Mouse (Mus musculus): ENCODE results near the gene F830045P16Rik.

The F830045P16Rik gene

GRCm38 (mm10) chr2:129529297-129530209 is 6.8 kb downstream of the F830045P16Rik start:
- Histone ChIP-seq H3K4me3 (replicated peaks; ENCODE audit: low read length) (no peak overlapping the region), H3K4me1 (replicated peaks; ENCODE audit: low read depth, low read length) (no peaks in the 10 kb centered on the region), H3K9me3 (ENCODE audit: low read length) (peaks cover 37% of the 10 kb centered on the region), H3K27me3 (ENCODE audit: insufficient read depth, low read length) (no peaks in the 10 kb centered on the region), H3K36me3 (ENCODE audit: insufficient read depth, low read length) (no peaks in the 10 kb centered on the region; the same call in 1 of the 2 replicates)
- no peak for TF ChIP-seq CTCF (conservative IDR thresholded peaks at IDR 0.05; ENCODE audit: low read length)
- no peak for TF ChIP-seq POU5F1 (IDR thresholded peaks at IDR 0.05; ENCODE audit: borderline replicate concordance, low read length)
- no peak for TF ChIP-seq NANOG (IDR thresholded peaks at IDR 0.05; ENCODE audit: borderline replicate concordance, low read length)

DNA sequence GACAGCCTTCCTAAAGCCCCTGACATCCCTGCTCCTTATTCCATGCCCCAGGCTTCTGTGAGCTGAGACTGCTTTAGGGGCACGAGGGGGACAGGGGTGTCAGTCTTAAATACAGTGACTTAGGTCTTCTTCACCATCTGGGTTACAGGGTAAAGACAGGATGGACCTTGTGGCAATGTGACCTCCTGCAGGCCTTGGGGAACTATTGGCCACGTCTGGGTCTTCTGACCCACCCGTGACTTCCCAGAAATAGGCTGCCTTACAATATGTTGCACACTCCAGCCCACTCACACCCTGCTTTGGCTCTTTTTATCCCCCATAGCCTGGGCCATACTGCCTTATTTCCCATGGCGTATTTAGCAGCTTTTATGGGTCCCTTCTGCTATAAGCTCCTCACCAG is 8.5 kb downstream of the F830045P16Rik start:
- Histone ChIP-seq H3K4me3 (replicated peaks; ENCODE audit: low read length) (no peak overlapping the region), H3K27me3 (ENCODE audit: insufficient read depth, low read length) (no peaks in the 10 kb centered on the region), H3K9me3 (ENCODE audit: low read length) (peaks cover 37% of the 10 kb centered on the region), H3K4me1 (replicated peaks; ENCODE audit: low read depth, low read length) (no peaks in the 10 kb centered on the region), H3K36me3 (ENCODE audit: insufficient read depth, low read length) (no peaks in the 10 kb centered on the region; the same call in 1 of the 2 replicates)
- TF ChIP-seq POU5F1 (IDR thresholded peaks at IDR 0.05; ENCODE audit: borderline replicate concordance, low read length) (no peak), CTCF (conservative IDR thresholded peaks at IDR 0.05; ENCODE audit: low read length) (no peak), NANOG (IDR thresholded peaks at IDR 0.05; ENCODE audit: borderline replicate concordance, low read length) (no peak)

DNA sequence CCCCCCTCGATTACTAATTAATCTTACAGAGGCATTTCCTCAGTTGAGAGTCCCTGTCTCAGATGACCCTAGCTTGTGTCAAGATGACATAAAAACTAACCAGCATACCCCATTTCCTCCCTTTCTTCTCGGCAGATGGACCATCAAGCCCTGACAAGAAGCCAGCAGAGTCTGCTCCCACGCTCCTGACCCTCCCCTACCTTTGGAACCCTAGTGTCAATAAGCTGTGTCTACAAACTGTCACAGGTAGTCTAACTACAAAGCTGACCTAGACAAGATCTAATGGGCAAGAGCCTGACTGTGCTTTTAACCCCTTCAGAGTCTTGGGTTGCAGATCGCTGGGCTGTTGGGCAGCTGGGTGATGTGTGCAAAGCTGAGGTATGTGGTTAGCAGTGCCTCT is 10.1 kb downstream of the F830045P16Rik start:
- Histone ChIP-seq H3K36me3 (ENCODE audit: insufficient read depth, low read length) (no peaks in the 10 kb centered on the region; the same call in 1 of the 2 replicates), H3K4me1 (replicated peaks; ENCODE audit: low read depth, low read length) (no peaks in the 10 kb centered on the region), H3K9me3 (ENCODE audit: low read length) (peaks cover 38% of the 10 kb centered on the region), H3K4me3 (replicated peaks; ENCODE audit: low read length) (no peak overlapping the region), H3K27me3 (ENCODE audit: insufficient read depth, low read length) (no peaks in the 10 kb centered on the region)
- TF ChIP-seq POU5F1 (IDR thresholded peaks at IDR 0.05; ENCODE audit: borderline replicate concordance, low read length) (no peak), NANOG (IDR thresholded peaks at IDR 0.05; ENCODE audit: borderline replicate concordance, low read length) (no peak), CTCF (conservative IDR thresholded peaks at IDR 0.05; ENCODE audit: low read length) (no peak)

DNA sequence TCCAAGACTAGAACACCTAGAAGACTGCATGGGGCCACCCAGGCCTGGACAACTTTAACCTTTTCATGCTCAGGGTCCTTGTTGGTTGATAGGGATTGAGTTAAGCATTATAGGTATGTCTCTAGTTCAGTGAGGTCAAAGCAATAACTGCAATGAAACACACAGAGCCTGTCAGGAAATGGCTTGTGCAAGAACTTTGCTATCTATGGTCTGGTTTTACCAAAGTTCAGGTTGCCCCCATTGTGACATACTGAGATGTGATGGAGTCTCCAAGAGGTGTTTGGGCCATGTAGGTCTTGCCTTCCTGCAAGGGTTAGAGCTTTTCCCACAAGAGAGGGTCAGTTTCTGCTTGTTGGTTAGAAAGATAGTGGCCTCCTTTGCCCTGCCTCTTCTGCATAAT is 10.8 kb downstream of the F830045P16Rik start:
- Histone ChIP-seq H3K36me3 (ENCODE audit: insufficient read depth, low read length) (no peaks in the 10 kb centered on the region; the same call in 1 of the 2 replicates), H3K4me3 (replicated peaks; ENCODE audit: low read length) (no peak overlapping the region), H3K4me1 (replicated peaks; ENCODE audit: low read depth, low read length) (no peaks in the 10 kb centered on the region), H3K9me3 (ENCODE audit: low read length) (peaks cover 45% of the 10 kb centered on the region), H3K27me3 (ENCODE audit: insufficient read depth, low read length) (no peaks in the 10 kb centered on the region)
- no peak for TF ChIP-seq NANOG (IDR thresholded peaks at IDR 0.05; ENCODE audit: borderline replicate concordance, low read length)
- no peak for TF ChIP-seq POU5F1 (IDR thresholded peaks at IDR 0.05; ENCODE audit: borderline replicate concordance, low read length)
- TF ChIP-seq CTCF (conservative IDR thresholded peaks at IDR 0.05; ENCODE audit: low read length) = no peak

DNA sequence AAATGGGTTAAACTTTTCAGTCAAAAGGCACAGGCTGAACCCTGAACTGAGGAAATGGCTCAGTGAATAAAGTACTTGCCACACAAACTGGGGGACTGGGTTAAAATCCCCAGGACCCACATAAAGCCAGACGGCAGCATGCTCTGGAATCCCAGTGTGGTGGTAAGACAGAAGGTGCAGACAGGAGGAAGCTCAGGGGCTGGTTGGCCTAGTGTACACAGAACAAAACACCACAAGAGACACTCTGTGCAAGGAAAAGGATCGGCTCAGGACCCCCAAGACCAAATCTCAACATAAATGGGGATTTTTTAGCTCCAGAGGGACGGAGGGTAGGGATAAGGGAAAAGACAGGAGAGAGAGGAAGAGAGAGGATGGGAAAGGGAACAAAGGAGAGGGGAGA is 17.9 kb downstream of the F830045P16Rik start:
- peaks cover 48% of the 10 kb centered on the region for H3K9me3 ChIP-seq (ENCODE audit: low read length)
- peaks cover 27% of the 10 kb centered on the region for H3K4me1 ChIP-seq (replicated peaks; ENCODE audit: low read depth, low read length)
- H3K27me3 ChIP-seq (ENCODE audit: insufficient read depth, low read length) = 0 out of 2 replicates have a peak, but pooled peaks cover 6% of the 10 kb centered on the region
- H3K36me3 ChIP-seq (ENCODE audit: insufficient read depth, low read length) = no peaks in the 10 kb centered on the region; the same call in 1 of the 2 replicates
- no peak for TF ChIP-seq NANOG (IDR thresholded peaks at IDR 0.05; ENCODE audit: borderline replicate concordance, low read length)
- TF ChIP-seq POU5F1 (IDR thresholded peaks at IDR 0.05; ENCODE audit: borderline replicate concordance, low read length) = no peak
- no peak for TF ChIP-seq CTCF (conservative IDR thresholded peaks at IDR 0.05; ENCODE audit: low read length)
- no peak overlapping the region for H3K4me3 ChIP-seq (replicated peaks; ENCODE audit: low read length)

DNA sequence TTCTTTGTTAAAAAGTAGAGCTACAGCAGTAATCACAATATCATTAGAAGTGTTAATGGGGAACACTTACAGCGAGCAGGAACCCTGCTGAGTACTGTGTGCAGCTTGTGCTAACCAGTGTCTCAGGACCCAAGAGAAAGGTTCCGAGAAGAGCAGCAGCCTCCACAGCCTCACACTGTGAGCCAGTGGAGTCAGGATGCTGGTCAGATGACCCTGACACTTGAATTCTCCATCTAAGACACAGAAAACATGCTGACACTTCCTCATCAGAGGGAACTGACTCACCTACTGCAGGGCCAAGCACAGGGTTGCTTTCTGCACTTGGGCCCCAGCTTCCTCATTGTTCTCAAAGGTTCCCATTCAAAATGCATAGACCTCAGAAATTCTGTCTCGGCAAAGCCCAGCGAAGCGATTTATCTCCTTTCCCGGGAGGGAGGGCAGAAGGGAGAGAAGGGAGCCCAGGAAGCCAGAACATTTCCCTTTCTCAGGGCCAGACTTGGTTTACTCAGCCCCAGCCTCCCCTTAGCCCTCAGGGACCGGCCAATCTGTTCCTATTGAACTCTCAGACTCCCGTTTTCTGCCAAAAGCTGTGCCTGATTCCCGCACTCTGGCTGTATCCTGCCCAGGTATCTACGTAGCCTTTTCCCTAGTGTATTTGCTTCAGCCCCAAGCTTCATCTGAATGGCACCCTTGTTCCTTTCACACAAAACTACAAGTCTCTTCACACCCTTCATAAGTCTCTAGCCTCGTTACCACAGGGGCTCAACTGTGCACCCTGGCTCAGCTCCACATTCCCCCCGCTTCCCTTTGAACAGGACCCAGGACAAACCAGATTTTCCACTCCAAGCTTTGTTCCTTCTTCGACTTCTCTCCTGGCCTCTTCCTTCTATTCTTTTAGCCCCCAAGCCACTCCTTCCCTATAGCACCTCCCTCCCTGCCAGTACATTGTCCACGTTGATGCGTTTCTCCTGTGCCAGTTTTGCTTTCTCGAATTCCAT is 21.2 kb downstream of the F830045P16Rik start:
- Histone ChIP-seq H3K4me1 (replicated peaks; ENCODE audit: low read depth, low read length) (peaks cover 29% of the 10 kb centered on the region), H3K9me3 (ENCODE audit: low read length) (peaks cover 40% of the 10 kb centered on the region), H3K4me3 (replicated peaks; ENCODE audit: low read length) (no peak overlapping the region), H3K27me3 (ENCODE audit: insufficient read depth, low read length) (0 out of 2 replicates have a peak, but pooled peaks cover 6% of the 10 kb centered on the region), H3K36me3 (ENCODE audit: insufficient read depth, low read length) (no peaks in the 10 kb centered on the region; the same call in 1 of the 2 replicates)
- TF ChIP-seq NANOG (IDR thresholded peaks at IDR 0.05; ENCODE audit: borderline replicate concordance, low read length) (peak; percentile 55; the same call in 1 of the 2 replicates), CTCF (conservative IDR thresholded peaks at IDR 0.05; ENCODE audit: low read length) (no peak)

DNA sequence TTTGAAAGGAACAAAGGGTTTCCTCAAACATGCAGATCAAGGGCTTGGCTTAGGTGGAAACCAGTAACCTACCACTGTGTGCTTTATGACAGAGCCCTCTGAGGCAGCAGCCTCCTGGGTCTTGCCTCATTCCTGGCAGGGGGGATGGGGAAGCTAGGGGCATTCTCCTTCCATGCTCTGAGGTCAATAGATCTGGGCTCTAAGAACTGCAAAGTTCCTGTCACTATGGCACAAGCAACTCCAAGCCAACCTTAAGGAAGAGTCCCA is 22.1 kb downstream of the F830045P16Rik start:
- TF ChIP-seq CTCF (conservative IDR thresholded peaks at IDR 0.05; ENCODE audit: low read length) (no peak), NANOG (IDR thresholded peaks at IDR 0.05; ENCODE audit: borderline replicate concordance, low read length) (no peak), POU5F1 (IDR thresholded peaks at IDR 0.05; ENCODE audit: borderline replicate concordance, low read length) (no peak)
- Histone ChIP-seq H3K27me3 (ENCODE audit: insufficient read depth, low read length) (0 out of 2 replicates have a peak, but pooled peaks cover 6% of the 10 kb centered on the region), H3K36me3 (ENCODE audit: insufficient read depth, low read length) (no peaks in the 10 kb centered on the region), H3K4me1 (replicated peaks; ENCODE audit: low read depth, low read length) (peaks cover 29% of the 10 kb centered on the region), H3K4me3 (replicated peaks; ENCODE audit: low read length) (no peak overlapping the region), H3K9me3 (ENCODE audit: low read length) (peaks cover 31% of the 10 kb centered on the region)
